Mouse (Mus musculus) urinary bladder, postnatal 14 days (tissue): ENCODE results near the gene Kcnn3.

Source experiments
- DNase-seq: peaks from one replicate; pipeline ENCODE4 v3.0.0; 2021; ENCODE audit warnings: low spot score

Kcnn3 gene

DNA sequence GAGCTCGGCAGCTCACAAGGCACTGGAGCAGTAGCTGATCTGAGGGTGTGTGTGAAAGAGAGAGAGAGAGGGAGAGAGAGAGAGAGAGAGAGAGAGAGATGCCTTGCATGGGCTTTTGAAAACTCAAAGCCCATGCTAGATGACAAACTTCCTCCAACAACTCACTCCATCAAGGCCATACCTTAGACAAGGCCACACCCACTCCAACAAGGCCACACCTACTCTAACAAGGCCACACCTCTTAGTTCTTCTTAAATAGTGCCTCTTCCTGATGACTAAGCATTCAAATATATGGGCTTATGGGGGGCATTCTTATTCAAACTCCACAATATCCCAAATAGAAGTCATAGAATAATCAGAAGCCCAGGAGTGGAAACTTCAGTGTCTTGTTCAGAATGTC, 49.1 kb downstream of the Kcnn3 start:
- DNase-seq, result no peak

DNA sequence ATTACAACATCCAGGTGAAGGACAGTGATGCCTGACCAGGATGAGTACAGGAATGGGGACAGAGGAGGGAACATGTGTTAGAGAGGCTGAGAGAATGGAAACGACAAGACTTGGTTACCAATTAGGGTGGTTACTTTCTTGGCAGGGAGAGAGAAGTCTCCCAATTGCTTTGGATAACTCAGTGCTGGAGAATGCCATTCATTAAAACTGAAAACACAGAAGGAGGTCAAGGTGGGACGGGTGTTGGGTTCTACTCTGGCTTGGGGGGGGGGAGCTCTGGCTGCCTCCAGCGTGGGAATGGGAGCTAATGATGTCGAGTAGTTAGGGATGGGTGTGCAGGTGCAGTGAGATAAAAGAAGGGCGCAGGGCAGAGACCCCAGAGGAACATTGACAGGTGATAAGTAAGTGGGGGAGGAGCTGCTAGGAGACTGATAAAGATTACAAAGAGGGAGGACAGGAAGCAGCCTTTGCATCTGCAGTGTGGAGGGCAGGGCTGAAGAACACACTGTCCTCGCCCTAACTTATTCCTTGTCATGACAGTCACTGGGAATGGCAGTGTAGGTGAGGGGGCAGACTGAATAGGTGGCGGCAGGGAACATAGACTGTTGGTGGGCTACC, 49.9 kb downstream of the Kcnn3 start:
- DNase-seq, result no peak

DNA sequence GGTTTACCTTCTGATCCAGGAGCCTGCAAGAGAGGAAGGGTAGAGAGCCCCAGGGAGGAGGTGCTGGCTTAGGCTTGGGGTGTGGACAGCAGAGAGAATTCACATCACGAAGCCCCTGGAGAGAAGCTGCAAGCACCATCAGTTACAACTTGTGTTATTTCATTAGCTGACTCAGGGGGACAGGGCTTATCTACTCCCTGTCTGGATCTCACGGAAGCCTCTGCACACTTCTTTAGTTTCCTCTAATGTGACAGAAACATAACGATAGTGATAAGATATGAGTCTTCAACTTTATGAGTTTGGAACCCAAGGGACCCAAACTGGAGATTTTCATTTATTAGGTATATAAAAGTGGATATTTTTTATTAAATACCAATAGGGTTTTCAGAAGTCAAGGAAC, 50.4 kb downstream of the Kcnn3 start:
- DNase-seq, result no peak

DNA sequence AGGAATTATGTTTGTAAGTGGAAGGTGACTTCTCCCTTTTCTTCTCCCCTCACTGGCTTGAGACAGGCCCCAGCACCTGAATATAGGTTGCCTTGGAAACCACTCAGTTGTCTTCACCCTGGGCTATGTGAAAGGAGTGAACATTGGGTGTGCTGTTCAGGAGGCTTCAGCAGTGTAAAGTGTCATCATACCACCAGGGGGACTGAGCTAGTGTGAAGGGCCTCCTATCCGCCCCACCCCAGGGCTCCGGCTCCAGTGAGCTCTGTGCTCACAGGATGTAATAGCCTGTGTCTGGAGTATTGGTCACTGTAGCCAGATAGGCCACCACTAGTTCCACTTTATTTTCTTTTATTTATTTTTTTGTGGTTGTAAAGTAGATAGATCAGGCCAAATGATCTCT, 54.3 kb downstream of the Kcnn3 start:
- DNase-seq, result peak; percentile 24

DNA sequence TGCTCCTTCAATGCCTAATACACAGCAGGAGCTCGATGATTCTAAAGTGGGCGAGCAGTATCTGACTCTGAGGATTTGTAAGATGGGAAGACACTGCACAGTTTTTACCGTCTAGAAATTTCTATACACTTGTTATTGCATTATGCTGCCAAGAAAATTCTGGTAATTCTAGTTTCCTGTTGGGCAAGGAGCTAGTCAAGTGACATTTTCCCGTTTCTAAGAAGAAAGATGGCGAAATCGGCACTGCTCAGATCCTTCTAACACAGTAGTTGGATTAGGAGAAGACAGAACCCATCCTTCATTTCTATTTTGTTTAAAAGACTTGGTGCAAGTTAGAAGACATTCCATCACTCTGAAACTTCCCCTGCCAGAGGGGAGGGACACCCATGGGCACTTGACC, 56.4 kb downstream of the Kcnn3 start:
- DNase-seq, result no peak

DNA sequence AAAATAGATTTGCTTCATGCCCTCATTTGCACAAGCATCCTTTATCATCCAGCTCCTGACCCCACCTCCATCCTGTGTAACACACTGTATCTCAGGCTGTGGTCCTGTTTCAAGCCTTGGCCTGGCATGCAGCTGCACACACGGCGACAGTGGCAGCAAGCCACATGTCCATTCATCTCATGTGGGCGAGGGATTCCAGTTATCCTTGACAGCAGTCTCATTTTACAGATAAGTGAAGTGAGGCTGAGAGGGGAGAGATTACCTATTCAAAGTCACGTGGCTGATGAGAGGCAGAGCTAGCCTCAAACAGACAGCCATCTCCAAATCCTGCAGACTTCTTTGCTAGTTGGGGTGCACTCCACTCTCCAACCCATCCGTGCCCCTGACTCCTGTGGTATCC, 57.2 kb downstream of the Kcnn3 start:
- DNase-seq, result no peak

DNA sequence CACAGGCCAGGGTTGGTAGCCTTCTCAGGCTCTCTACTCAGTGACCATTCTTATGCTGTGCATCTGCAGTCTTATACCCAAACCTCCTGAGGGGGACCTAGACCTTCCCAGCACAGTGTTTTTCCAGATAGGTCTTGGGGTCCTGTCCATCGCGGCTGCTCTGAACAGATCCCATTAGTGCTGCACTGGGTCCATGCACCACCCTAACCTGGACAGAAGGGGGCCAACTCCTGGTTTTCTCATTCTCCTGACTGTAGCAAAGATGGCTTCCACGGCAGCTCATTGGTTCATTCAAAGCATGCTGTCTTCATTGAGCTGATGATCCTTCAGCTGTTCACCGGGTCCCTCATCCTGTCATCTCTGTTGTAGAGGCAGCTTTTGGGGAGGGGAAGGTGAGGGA, 58.1 kb downstream of the Kcnn3 start:
- DNase-seq, result no peak

DNA sequence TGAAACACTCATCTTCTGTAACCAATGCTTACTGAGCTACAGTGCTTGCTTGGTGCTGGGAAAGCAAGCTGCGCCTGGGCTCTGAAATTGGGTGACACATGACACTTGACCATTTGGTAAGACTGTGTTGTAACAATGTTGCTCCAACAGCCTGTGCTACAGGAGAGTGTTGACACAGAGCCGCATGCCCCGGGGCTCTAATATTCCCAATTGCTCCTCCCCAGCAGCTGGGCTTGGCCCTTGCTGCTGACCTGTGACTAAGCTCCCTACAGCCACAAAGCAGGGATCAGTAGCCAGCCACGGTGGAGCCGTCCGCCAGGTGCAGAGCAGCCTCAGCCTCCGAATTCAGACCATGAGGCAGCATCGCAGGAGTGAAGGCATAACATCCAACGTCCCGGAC, 58.8 kb downstream of the Kcnn3 start:
- DNase-seq, result no peak

DNA sequence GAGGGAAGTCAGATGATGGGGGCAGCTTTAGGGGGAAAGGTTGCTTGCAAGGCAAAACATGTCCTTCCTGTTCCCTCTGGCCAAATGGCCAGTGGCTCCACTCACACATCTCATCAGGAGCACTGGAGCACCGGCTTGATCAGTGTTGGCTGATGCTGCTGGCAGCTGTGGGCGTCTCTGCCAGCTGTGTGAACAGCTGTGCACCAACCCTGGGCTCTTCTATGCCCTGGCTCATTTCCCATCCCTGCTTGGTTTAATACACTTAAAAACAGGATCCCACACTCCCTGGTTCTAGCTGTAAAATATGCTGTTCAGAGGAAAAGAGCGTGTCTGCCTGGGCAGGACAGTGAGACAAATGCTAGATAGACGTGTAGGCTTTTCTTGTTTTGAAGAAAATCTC, 64.3 kb downstream of the Kcnn3 start:
- no peak for DNase-seq

DNA sequence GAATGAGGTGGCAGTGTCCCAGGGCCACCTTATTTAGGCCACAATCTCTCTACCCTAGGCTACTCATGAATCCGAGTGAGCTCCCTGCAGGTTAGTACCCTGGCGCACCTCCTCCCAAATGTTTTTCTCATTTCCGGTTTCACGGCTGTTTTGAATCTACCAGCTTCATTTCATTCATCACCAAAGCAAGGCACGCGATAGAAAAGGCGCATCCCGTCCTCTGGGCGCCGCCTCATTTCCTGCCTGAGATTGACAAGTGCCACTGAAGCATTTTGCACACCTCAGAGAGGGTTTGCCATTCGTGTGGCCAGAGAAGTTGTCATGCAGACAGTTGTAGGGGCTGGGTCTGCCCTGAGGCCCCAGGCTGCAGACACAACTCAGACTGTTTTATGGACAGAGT, 68.5 kb downstream of the Kcnn3 start:
- no peak for DNase-seq

DNA sequence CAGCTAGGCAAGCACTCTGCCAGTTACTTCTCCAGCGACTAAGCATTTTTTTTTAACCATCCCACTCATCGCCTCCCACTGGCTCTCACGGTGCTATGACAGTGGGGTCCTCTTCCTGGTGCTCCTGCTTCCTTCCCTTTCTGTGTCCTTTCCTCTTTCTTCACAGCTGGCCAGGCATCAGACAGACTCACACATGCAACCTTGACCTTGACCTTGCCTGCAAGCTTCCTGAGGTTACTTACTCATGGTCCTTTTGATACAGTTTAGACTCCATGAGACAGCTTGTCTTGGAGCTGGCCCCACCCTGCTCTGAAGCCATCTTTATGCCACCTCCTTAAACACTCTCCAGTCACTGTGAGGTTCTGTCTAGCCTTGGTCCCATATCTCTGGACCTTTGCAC, 69.4 kb downstream of the Kcnn3 start:
- no peak for DNase-seq

DNA sequence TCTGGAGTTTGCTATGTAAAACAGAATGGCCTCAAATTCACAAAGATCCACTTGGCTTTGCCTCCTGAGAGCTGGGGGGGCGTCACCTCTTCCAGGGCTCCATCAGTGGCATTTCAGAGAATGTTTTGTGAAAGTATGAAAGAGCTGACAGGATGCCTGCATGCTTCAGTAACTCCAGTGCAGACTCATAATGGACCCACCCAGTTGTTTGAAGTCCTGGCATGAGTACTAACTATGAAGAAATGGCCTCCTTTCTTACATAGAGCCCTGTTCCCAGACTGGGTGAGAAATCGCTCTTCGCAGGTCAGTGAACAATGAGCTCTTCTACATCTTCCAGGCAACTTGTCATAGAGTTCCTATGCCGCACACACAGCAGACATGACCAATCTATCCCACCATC, 70.4 kb downstream of the Kcnn3 start:
- DNase-seq, result no peak

DNA sequence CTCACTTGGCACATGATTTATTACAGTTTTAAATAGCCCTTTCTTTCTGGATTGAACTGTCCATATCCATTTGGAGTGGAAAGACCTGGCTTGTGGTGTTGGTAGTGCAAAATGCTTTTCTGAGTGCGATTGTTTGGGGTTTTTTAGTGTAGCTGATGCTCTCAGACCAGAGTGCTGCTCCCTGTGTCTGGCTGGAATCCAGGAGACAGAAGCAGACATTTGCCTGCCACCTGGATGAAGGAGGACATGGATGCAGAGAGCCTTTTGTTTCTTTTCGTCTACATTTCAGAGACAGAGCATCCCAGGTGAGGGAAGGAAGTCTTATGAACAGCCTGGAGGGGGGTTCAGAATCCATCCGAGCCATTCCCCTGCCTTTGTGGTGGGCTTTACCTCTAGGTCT, 71.5 kb downstream of the Kcnn3 start:
- no peak for DNase-seq

DNA sequence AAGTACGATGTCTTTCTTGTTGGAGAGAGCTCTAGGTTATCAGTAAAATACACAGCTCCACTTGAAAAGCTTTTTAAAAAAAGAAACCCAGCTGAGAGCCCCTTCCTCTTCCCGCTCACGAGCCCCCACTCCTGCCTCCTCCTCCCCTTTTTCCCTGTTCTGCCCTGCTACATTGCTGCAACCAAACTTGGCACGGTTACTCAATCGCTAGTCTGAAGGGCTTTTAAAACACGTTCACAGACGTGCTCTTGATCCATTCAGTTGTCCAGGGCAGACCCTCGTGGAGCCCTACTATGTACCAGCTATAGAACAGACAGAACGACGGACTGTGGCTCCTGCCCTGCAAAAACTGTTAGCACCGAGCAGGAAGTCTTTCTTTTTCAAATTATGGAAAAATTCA, 72.8 kb downstream of the Kcnn3 start:
- no peak for DNase-seq

DNA sequence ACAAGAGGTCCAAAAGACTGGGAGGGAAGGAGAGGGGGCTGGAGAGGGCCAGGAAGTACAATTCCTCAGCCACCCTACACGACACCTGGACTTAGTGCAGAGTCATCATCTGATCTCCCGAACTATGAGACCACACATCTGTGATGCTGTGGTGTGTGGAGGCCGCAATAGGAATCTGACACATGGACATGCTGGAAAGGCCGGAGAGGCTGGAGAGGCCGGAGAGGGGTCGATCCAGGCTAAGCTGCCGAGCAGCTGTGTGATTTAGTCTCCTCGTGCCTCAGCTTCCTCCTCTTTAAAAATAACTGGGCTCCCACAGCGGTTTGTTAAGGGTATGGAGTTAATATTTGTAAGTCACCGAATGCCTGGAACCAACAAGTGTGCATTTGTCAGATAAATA, 73.6 kb downstream of the Kcnn3 start:
- no peak for DNase-seq

DNA sequence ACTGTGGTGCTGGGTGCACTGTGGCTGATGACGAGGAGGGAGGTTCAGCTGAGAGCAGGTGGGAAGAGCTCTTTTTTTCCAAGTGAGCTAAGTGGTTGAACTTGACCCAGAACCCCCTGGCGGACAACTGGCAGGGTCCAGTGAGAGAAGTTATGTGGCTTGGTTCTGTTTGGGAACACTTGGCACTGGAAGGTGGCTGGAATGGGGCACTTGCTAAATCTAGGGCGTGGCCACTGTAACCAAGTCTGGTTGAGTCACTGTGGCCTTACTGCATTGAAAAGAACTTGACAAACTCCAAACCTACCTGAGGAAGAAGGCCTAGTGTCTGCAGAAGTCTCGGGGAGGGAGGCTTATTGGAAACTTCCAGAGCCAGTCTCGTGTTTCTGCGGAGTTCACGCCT, 78.4 kb downstream of the Kcnn3 start:
- no peak for DNase-seq

DNA sequence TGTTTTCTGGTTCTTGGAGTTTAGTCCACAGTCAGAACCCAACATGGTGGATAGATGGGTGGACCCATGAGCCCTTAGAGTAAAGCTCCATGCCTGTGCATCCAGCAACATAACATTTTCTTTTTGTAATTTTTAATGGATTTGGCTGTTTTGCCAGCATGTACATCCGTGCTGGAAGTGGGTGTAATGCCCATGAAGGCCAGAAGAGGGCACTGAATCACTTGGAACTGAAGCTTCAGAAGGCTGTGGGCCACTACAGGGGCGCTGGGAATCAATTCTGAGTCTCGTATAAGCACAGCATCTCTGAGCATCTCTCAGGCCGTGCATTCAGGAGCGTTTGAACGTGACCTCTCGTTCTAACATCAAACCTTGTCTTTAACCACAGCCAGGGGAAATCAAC, 79.0 kb downstream of the Kcnn3 start:
- DNase-seq, result no peak

DNA sequence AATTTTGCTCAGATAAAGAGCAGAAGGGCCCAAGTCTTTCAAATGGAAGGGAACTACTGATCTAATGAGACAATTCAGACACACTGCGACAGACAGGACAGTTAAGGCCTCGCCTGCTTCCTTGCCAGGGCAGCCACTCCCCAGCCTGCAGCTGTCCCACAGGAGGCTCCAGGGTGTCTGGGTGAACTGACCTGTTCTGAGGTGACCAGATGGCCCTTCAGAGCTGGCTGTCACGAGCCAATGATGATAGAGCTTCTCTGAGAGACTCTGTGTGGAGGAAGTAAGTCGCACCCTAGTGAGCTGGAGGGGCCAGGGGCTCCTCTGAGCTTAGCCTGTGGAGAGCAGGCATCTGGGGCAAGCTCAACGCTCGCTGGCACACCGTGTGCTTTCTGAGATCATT, 81.1 kb downstream of the Kcnn3 start:
- DNase-seq, result no peak

DNA sequence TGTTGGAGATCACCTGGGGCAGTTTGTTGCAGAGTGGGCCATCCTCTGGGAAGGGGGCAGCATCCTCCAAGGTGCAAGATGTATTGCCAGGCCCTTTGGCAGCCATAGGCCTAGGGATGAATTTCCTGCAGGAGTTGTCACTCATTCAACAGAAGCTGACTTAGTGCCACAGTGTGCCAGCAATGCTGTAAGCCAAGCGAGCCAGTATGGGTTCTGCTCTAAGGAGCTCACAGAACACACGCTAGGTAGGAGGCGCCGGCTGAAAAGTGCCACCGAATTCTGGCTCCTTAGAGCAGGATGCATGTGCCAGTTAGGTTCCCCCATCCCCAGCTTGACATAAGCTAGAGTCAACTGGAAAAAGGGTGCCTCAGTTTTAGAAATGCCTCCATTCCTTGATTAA, 83.3 kb downstream of the Kcnn3 start:
- DNase-seq, result no peak

DNA sequence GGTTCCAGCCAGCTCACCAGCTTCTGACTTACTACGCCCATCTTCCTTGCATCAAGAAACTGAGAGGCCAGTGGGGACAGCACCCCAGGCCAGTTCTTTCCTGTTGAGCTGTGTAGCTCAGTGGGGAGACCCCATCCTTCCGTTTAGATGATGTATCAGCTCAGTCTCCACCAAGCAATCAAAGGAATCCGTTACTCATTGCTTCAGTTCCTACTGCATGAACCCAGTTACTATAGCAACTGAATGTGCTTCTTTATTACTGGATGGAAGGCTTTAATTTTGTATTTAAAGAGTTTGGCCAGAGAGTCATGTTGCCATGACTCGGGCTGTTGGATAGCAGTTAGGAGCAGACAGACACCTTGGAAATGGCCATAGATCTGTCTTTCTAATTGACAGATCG, 85.3 kb downstream of the Kcnn3 start:
- DNase-seq, result no peak

DNA sequence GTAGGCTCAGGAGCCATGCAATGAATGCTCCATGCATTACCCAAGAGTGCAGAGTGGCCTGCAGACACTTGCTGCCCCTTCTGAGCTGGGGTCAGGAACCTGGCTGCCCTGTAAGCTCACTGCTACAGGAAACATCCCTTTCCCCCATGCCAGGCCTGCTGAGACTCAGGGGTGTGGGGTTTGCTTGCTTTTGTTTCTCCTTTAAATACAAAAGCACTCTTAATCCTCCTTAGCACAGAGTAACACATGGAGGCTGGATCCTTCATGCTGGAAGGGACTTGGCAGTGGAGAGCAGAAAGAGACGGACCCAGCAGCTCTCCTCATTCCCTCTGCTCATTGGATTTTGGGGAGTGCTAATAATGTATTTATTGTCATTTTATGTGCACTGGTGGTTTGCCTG, 87.4 kb downstream of the Kcnn3 start:
- DNase-seq, result no peak

DNA sequence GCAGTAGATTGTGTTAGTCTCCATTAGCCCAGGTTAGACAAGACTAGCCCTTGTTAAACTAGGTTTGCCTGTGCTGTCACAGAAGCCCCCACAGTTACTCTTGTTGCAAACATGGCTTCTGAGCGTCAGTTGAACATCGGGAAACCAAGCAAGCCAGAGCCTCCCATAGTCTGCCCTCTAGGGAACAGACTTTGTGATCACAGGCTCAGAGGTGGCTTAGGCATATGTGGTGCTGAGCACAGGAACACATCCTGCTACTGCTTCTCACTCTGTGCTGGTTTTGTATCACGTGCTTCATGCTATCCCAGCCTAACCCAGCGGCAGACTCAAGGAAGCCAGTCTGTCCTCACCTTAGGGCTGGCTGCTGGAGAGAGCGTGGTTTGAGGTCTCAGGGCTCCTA, 92.1 kb downstream of the Kcnn3 start:
- no peak for DNase-seq

DNA sequence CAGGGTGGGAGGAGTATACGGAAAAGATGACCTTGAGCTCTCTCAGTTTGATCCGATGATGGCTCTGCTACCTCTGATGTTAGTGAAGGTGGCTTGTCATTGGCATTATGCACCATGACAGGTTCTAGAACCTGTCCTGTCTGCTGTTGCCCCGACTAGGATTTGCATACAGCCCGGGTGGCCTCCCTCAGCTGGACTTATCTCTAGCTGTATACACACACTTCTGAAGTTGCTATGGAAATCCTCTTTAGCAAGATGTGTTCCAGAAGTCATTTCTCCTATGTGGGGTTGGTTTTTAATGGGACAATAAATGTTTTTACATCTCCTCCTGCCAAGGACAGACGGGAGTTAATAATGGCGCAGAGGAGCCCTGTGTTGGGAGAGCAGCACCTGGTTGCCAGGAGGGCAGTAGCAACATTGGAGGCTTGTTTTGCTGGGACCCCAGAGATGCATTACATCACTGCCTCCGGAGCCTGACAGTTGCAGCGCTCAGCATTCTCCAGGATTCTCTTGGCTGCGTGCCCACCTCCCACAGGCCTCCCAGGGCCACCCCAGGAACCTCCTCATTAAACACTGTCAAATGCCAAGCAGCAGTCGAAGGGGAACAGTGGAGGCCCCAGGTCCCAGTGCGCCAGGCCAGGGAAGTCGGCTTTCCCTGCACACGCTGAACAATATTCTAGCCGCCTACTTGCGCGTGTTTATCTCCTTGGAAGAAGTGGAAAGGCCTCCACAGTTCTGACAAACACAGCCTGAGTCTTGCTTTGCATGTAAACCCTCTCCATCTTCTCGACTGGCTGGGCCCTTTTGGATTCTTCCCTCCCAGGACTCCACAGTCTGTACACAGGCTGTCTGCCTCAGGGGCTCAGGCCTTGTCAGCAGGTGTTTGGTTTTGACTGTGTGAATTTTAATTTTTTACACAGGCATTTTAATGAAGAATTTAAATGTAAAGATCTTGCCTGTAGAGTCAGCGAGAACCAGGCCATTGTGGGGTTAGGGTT, 93.9 kb downstream of the Kcnn3 start:
- peak; percentile 62 for DNase-seq

DNA sequence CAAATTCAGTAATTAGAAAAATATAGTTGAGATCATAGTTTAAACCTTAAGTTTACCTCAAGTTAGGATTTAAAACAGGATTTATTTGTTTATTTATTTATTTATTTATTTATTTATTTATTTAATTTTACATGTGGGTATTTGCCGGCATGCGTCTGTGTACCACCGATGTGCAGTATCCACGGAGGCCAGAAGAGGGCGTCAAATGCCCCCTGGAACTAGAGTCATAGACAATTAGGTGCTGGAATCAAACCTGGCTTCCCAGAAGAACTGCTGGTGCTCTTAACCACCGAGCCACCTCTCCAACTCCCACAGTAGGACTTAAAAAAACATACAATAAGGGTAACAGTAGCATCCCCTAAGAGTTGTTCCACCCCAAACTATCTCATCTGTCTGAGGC, 96.9 kb downstream of the Kcnn3 start:
- DNase-seq, result no peak
